Mouse (Mus musculus) hindbrain, postnatal 0 days (tissue): Measurements from ENCODE around the gene Nbea. TPM values are rescaled to one million over a fixed set of nuclear protein-coding genes. Genes with fewer than 3 reads are reported as not detected.

Experiments
- ATAC-seq: fragments of 200-750 bp; cut with Nextera tagmentation; 2 replicates; pipeline ENCODE4 v1.8.0; 2017; ENCODE audit warnings: mild to moderate bottlenecking, moderate TSS enrichment, moderate library complexity
- DNase-seq: peaks from one replicate; pipeline ENCODE4 v3.0.0-alpha.2; 2015; ENCODE audit warnings: low spot score
- H3K27ac ChIP-seq: fragments of 300-500 bp; sonication (generic); 2 replicates; pipeline ENCODE4 v1.5.1; 2014; ENCODE audit warnings: mild to moderate bottlenecking
- H3K27me3 ChIP-seq: fragments of 300-500 bp; sonication (generic); 2 replicates; pipeline ENCODE4 v1.6.1; 2014; ENCODE audit warnings: low read length, mixed read lengths; ENCODE audit not compliant: insufficient read depth
- H3K36me3 ChIP-seq: fragments of 300-500 bp; sonication (generic); 2 replicates; pipeline ENCODE4 v1.6.1; 2014; ENCODE audit warnings: low read length, mixed read lengths; ENCODE audit not compliant: insufficient read depth
- H3K4me1 ChIP-seq: fragments of 300-500 bp; sonication (generic); 2 replicates; pipeline ENCODE4 v1.6.1; 2014; ENCODE audit warnings: antibody characterized with exemption, low read length, mixed read lengths; ENCODE audit not compliant: insufficient read depth
- H3K4me2 ChIP-seq: fragments of 300-500 bp; sonication (generic); 2 replicates; pipeline ENCODE4 v1.6.1; 2014; ENCODE audit warnings: low read depth, mild to moderate bottlenecking, low read length, moderate library complexity, mixed read lengths
- H3K4me3 ChIP-seq: fragments of 300-500 bp; sonication (generic); 2 replicates; pipeline ENCODE4 v1.5.1; 2014; ENCODE audit warnings: low read length
- H3K9ac ChIP-seq: fragments of 300-500 bp; sonication (generic); replicated peaks from 2 replicates; pipeline ENCODE4 v1.6.1; 2014; ENCODE audit warnings: mild to moderate bottlenecking, low read length, moderate library complexity, mixed read lengths
- H3K9me3 ChIP-seq: fragments of 300-500 bp; sonication (generic); 2 replicates; pipeline ENCODE4 v1.6.1; 2016; ENCODE audit warnings: low read length, mixed read lengths
- CTCF ChIP-seq: IDR thresholded peaks from 2 replicates; pipeline ENCODE4 v1.5.1; 2016; ENCODE audit warnings: antibody characterized with exemption, control low read depth, low read depth
- WGBS: fragments of 180-500 bp; shearing (Covaris S2); extraction: QIAGEN DNeasy Blood & Tissue Kit; methylation state at CpG from one replicate; pipeline ENCODE4 v1.1.7; 2014; 5-methylcytosine and 5-hydroxymethylcytosine counted together
- polyA plus RNA-seq: library from polyadenylated mRNA; unstranded; fragments of >200 nt; fragmentation: Nextera tagmentation; extraction: Ambion mirVana; gene quantifications from 2 replicates; pipeline ENCODE4 v1.2.1, GENCODE M21; 2015
- total RNA-seq: library from RNA; depleted of rRNA; stranded (reverse); fragments of >200 nt; gene quantifications from 2 replicates; pipeline ENCODE4 v1.2.3, GENCODE M21; 2014

The Nbea gene
- total and polyA plus RNA-seq, 2 experiments from 2014 or later = 53.4 to 190 TPM

- 73% methylated on average over 7 of the region's 7 CpGs for WGBS
- peak overlapping the region; percentile 36; the same call in 1 of the 2 replicates for H3K27ac ChIP-seq
- H3K4me2 ChIP-seq = no peak overlapping the region
- no peak overlapping the region for H3K4me3 ChIP-seq
- no peaks in the 10 kb centered on the region for H3K27me3 ChIP-seq
- no peak for TF ChIP-seq CTCF
- ATAC-seq = no peak
- 0 out of 2 replicates have a peak, but pooled peaks cover 4% of the 10 kb centered on the region for H3K4me1 ChIP-seq
- no peak overlapping the region for H3K9ac ChIP-seq
- H3K9me3 ChIP-seq = no peaks in the 10 kb centered on the region
- no peak for DNase-seq
- H3K36me3 ChIP-seq = 0 out of 2 replicates have a peak, but pooled peaks cover under 1% of the 10 kb centered on the region
These were observed 509.3 kb downstream of the Nbea start for GRCm38 (mm10) chr3:55674185-55674584.

GRCm38 (mm10) chr3:55667048-55667447 is 516.5 kb downstream of the Nbea start:
- Histone ChIP-seq H3K4me3 (no peak overlapping the region), H3K4me1 (0 out of 2 replicates have a peak, but pooled peaks cover 4% of the 10 kb centered on the region), H3K4me2 (no peak overlapping the region), H3K9ac (no peak overlapping the region), H3K9me3 (no peaks in the 10 kb centered on the region), H3K27me3 (no peaks in the 10 kb centered on the region), H3K27ac (no peak overlapping the region), H3K36me3 (no peaks in the 10 kb centered on the region)
- ATAC-seq (no peak), DNase-seq (no peak)
- no peak for TF ChIP-seq CTCF
- 61% methylated on average over 6 of the region's 6 CpGs for WGBS

DNA sequence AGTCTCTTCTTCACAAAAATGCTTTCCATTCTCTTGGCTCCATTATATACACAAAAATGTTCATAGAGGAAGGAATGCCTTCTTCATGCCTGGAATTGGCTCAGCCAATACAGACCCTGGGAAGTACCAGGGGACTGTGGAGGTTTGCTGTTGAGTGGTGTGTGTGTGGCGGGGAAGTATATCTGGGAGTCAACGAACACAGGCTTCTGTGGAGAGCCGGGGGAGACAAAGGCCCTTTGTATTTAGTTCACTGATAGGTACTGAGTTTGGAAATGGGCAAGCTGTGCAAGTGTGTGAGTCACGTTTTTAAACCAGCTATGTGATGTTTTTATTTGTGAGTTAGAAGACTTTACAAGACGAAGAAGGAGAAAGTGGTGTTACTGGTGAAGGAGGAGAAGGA is 517.6 kb downstream of the Nbea start:
- H3K4me1 ChIP-seq = 0 out of 2 replicates have a peak, but pooled peaks cover 1% of the 10 kb centered on the region
- H3K9me3 ChIP-seq = no peaks in the 10 kb centered on the region
- WGBS = 49% methylated on average over 5 of the region's 5 CpGs
- no peak for DNase-seq
- H3K4me3 ChIP-seq = no peak overlapping the region
- no peaks in the 10 kb centered on the region for H3K27me3 ChIP-seq
- no peak for TF ChIP-seq CTCF
- no peak overlapping the region for H3K4me2 ChIP-seq
- H3K27ac ChIP-seq = no peak overlapping the region
- H3K36me3 ChIP-seq = no peaks in the 10 kb centered on the region
- H3K9ac ChIP-seq = no peak overlapping the region
- no peak for ATAC-seq

DNA sequence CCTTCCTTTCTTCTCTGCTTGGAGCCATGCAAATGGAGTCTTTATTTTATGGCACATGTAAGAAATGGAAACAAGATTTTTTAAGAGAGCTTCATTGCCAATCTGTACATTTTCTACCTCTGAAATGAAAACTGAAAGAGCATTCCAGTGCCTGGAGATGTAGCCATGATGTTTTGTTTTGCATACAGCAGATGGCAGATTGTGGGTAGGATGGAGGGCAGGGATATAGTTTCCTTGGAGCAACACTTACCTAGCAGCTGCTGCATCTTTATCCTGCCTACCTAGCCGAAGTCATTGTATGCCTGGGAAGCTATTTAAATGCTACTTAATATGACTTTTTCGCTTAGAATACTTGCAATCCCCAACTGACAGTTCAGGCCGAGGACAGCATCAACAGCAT is 518.8 kb downstream of the Nbea start:
- Histone ChIP-seq H3K4me2 (no peak overlapping the region), H3K9ac (no peak overlapping the region), H3K27ac (no peak overlapping the region), H3K36me3 (no peaks in the 10 kb centered on the region), H3K4me3 (no peak overlapping the region), H3K4me1 (no peaks in the 10 kb centered on the region), H3K27me3 (no peaks in the 10 kb centered on the region), H3K9me3 (no peaks in the 10 kb centered on the region)
- WGBS = 72% methylated on average over 3 of the region's 3 CpGs
- DNase-seq (no peak), ATAC-seq (no peak)
- TF ChIP-seq CTCF = no peak

- Histone ChIP-seq H3K9ac (no peak overlapping the region), H3K4me2 (no peak overlapping the region), H3K9me3 (no peaks in the 10 kb centered on the region), H3K36me3 (peaks cover 3% of the 10 kb centered on the region; the same call in 1 of the 2 replicates), H3K27ac (no peak overlapping the region), H3K4me3 (no peak overlapping the region), H3K27me3 (no peaks in the 10 kb centered on the region), H3K4me1 (no peaks in the 10 kb centered on the region)
- 70% methylated on average over 9 of the region's 9 CpGs for WGBS
- no peak for ATAC-seq
- no peak for TF ChIP-seq CTCF
- no peak for DNase-seq
These were observed 521.6 kb downstream of the Nbea start for GRCm38 (mm10) chr3:55661678-55662445.

GRCm38 (mm10) chr3:55660261-55660838 is 523.2 kb downstream of the Nbea start:
- whole genome bisulfite sequencing = 88% methylated on average over 10 of the region's 10 CpGs
- DNase-seq (no peak), ATAC-seq (no peak)
- Histone ChIP-seq H3K4me3 (no peak overlapping the region), H3K9me3 (no peaks in the 10 kb centered on the region), H3K4me1 (no peaks in the 10 kb centered on the region), H3K27ac (no peak overlapping the region), H3K9ac (no peak overlapping the region), H3K36me3 (peaks cover 3% of the 10 kb centered on the region; the same call in 1 of the 2 replicates), H3K4me2 (no peak overlapping the region), H3K27me3 (no peaks in the 10 kb centered on the region)
- peak; percentile 35; the same call in 1 of the 2 replicates for TF ChIP-seq CTCF
